Mouse (Mus musculus) E14TG2a.4 (cell line): ENCODE data around the gene Ripk3.

Experiments
- H3K27me3 ChIP-seq: 2 replicates; pipeline ENCODE4 v1.6.1; 2014; ENCODE audit warnings: low read length, control low read depth; ENCODE audit not compliant: insufficient read depth
- H3K36me3 ChIP-seq: 2 replicates; pipeline ENCODE4 v1.6.1; 2014; ENCODE audit warnings: low read length, control low read depth; ENCODE audit not compliant: insufficient read depth
- H3K4me1 ChIP-seq: replicated peaks from 2 replicates; pipeline ENCODE4 v1.6.1; 2014; ENCODE audit warnings: low read depth, low read length, control low read depth
- H3K4me3 ChIP-seq: replicated peaks from 2 replicates; pipeline ENCODE4 v1.5.1; 2014; ENCODE audit warnings: mild to moderate bottlenecking, low read length
- H3K9me3 ChIP-seq: 2 replicates; pipeline ENCODE4 v1.6.1; 2014; ENCODE audit warnings: low read length, control low read depth
- CTCF ChIP-seq: conservative IDR thresholded peaks from 2 replicates; pipeline ENCODE4 v1.5.1; 2014; ENCODE audit warnings: low read length
- NANOG ChIP-seq: IDR thresholded peaks from 2 replicates; pipeline ENCODE4 v1.6.1; 2014; ENCODE audit warnings: borderline replicate concordance, low read length, mixed read lengths
- POU5F1 ChIP-seq: IDR thresholded peaks from 2 replicates; pipeline ENCODE4 v1.6.1; 2014; ENCODE audit warnings: low read length, borderline replicate concordance

Gene Ripk3

GRCm38 (mm10) chr14:55782361-55782960, 6.2 kb downstream of the Ripk3 start:
- no peak for TF ChIP-seq CTCF
- TF ChIP-seq POU5F1, result no peak
- no peak for TF ChIP-seq NANOG
- Histone ChIP-seq H3K4me1 (peaks cover 47% of the 10 kb centered on the region), H3K36me3 (peaks cover 20% of the 10 kb centered on the region)

DNA sequence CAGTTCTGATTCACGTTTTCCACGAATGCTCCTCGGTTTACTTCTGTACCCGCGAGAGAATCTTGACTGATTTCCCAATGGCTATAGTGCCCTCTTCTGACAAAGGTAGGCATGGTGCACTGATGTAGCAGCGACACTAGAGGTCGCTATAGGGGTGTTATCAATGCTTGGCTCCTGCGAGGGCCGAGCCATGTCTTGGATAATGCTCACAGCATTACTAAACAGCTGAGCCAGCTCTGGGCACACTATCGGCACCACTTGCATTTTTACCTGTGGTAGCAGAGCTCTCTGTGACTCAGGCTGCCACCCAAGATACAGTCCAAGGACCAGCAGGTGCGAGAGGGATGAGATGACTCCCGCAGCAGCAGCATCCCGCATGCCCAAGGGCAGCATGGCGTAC, 7.4 kb downstream of the Ripk3 start:
- TF ChIP-seq CTCF (peak; percentile 98), POU5F1 (no peak), NANOG (no peak)
- Histone ChIP-seq H3K36me3 (peaks cover 9% of the 10 kb centered on the region), H3K9me3 (no peaks in the 10 kb centered on the region), H3K27me3 (peaks cover 85% of the 10 kb centered on the region), H3K4me3 (peak overlapping the region; percentile 41; the same call in 1 of the 2 replicates), H3K4me1 (peaks cover 45% of the 10 kb centered on the region)

More at GRCm38 (mm10) chr14:55782361-55782960, 6.2 kb downstream of the Ripk3 start:
- H3K27me3 ChIP-seq, result peaks cover 90% of the 10 kb centered on the region
- H3K9me3 ChIP-seq, result no peaks in the 10 kb centered on the region
- H3K4me3 ChIP-seq, result no peak overlapping the region

DNA sequence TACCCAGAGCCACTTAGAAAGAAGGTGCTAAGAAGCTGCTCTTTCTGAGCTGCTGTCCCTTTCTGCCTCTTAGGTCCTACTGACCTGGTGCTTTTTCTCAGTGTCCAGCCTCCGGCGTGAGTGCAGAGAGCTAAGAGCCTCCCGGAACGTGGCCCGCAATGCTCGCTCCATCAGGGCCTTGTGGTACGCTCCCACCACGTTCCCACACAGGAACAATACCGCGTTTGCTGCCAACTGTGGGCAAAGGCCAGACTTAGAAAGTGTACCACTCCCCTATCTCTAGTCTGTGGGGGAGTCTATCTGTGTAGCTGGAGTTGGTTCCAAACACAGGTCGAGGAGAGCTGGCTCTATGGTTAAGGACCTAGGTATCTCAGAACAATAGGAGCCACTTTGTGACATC, 7.9 kb downstream of the Ripk3 start:
- Histone ChIP-seq H3K9me3 (no peaks in the 10 kb centered on the region), H3K27me3 (peaks cover 83% of the 10 kb centered on the region), H3K36me3 (peaks cover 3% of the 10 kb centered on the region), H3K4me3 (no peak overlapping the region), H3K4me1 (peaks cover 45% of the 10 kb centered on the region)
- TF ChIP-seq NANOG, result no peak
- no peak for TF ChIP-seq CTCF
- no peak for TF ChIP-seq POU5F1

- H3K9me3 ChIP-seq, result no peaks in the 10 kb centered on the region
- no peak overlapping the region for H3K4me3 ChIP-seq
- H3K27me3 ChIP-seq, result peaks cover 83% of the 10 kb centered on the region
- H3K4me1 ChIP-seq, result peaks cover 45% of the 10 kb centered on the region
- TF ChIP-seq POU5F1, result no peak
- no peak for TF ChIP-seq CTCF
- TF ChIP-seq NANOG, result no peak
- no peaks in the 10 kb centered on the region for H3K36me3 ChIP-seq
Observed at GRCm38 (mm10) chr14:55779656-55780055, 9.0 kb downstream of the Ripk3 start.

DNA sequence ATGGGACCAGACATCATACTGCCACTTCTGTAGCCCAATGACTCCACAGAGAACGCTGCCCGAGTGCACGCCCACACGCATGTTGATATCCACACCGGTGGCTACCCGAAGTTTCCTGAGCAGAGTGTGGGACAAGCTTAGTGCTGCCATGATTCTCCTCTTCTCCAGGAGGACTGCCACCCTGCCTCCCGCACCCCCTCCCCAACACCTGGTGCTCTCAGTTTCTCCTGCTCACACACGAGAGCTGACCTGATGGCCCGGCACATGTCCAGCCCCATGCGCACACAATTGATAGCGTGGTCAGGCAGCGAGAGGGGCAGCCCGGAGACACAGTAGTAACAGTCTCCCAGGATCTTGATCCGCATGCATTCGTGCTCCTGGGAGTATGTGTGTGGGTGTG, 10.0 kb downstream of the Ripk3 start:
- Histone ChIP-seq H3K36me3 (no peaks in the 10 kb centered on the region), H3K27me3 (peaks cover 83% of the 10 kb centered on the region), H3K4me1 (peaks cover 40% of the 10 kb centered on the region), H3K4me3 (peak overlapping the region; percentile 43), H3K9me3 (no peaks in the 10 kb centered on the region)
- no peak for TF ChIP-seq NANOG
- no peak for TF ChIP-seq CTCF
- TF ChIP-seq POU5F1, result no peak

DNA sequence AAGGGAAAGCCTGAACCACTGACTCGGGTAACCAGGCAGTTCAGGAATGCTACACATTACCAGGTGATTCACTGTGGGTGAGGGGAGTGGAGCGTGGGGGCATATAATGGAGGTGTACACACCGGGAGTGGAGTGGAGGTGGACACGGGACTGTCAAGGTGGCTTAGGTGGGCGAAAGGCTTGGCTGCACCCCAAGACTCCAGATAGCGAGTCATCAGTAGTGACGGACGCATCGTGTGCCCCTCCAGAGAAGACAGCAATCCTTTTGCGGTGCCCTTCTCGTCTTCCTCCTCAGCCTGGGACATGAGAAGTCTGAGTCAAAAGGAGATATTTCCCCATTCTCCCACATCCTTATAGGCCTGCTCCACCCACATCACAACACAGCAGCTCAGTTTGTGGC, 10.9 kb downstream of the Ripk3 start:
- Histone ChIP-seq H3K4me1 (peaks cover 31% of the 10 kb centered on the region), H3K4me3 (no peak overlapping the region), H3K27me3 (peaks cover 81% of the 10 kb centered on the region), H3K9me3 (no peaks in the 10 kb centered on the region), H3K36me3 (no peaks in the 10 kb centered on the region)
- TF ChIP-seq POU5F1 (no peak), CTCF (no peak), NANOG (no peak)

GRCm38 (mm10) chr14:55777176-55777575, 11.5 kb downstream of the Ripk3 start:
- Histone ChIP-seq H3K36me3 (no peaks in the 10 kb centered on the region), H3K4me1 (peaks cover 30% of the 10 kb centered on the region), H3K9me3 (no peaks in the 10 kb centered on the region), H3K27me3 (peaks cover 81% of the 10 kb centered on the region), H3K4me3 (no peak overlapping the region)
- TF ChIP-seq CTCF, result no peak
- no peak for TF ChIP-seq NANOG
- TF ChIP-seq POU5F1, result no peak

DNA sequence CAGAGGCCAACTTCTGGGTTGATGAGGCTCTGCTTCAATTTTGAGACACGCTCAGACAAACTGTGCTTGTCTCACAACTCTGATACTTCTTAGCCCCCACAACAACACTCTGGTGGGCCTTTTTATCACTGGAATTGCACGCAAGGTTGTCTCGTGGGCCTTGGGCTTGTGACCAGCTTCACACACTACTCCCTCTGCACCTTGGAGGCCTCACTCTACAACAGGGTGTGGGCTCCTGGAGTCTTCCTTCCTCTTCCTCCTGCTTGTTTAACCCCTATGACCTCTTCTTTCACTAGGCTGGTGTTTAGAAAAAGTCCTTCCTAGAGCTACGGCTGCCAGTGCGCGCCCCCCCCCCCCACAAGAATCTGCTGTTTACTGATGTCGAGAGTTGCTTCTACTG, 12.0 kb downstream of the Ripk3 start:
- Histone ChIP-seq H3K27me3 (peaks cover 81% of the 10 kb centered on the region), H3K36me3 (no peaks in the 10 kb centered on the region), H3K4me1 (peaks cover 27% of the 10 kb centered on the region), H3K9me3 (no peaks in the 10 kb centered on the region), H3K4me3 (no peak overlapping the region)
- TF ChIP-seq CTCF (no peak), NANOG (no peak), POU5F1 (no peak)
